12 mouse cellular contexts compared by ENCODE assay signal in the genomic region with DNA sequence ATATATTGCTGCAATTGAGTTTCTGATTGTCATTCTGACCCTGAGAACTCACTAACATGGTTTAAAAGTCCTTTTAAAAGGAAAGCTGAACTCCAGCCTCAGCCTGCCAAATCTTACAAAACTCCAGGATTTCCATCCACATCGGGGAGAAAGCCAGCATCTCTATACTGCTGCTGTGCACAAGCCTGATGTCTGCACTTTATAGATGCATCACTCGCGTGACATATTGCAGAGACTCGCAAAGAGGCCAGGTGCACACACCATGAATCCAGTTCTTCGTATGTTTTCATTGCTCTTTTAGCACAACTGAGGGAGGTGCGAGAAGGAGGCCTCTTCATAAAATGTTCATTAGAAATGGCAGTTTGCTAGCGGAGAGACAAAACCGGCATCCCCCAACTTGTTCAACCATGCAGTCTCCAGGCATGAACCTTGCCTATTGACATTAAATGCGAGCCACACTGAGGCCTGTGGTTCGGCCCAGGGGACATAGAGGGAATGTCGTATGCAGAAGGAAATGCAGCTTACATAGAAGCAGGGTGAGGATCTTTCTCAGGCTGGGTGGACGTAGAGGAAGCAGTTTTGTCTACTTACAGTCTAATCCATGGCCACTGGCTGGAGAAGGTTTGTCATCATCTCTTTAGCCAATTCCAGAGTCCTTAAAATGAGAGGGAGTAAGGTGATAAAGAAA.
DNase-seq lines count a peak whose midpoint lies in the region; ATAC-seq and TF ChIP-seq lines count a peak whose summit lies in the region.
"Had no signal": no experiment of that assay in that cellular context is flagged by ENCODE, and none has a peak within 500 bp of the region (broad histone marks: within the 10 kb centered on the region; RNA-seq: fewer than 3 reads in every experiment).

No protein-coding gene starts in this region.

- DNase-seq in heart, embryonic 10.5 days (ENCODE audit: low spot score): no peak
- DNase-seq in adipocyte (ENCODE audit: low spot score): peak; percentile 16
- no peak for DNase-seq in left cerebral cortex, adult 8-10 months (ENCODE audit: low spot score in 2 of 2)
- DNase-seq in cerebellum, adult 2 months: no peak
- DNase-seq in adrenal gland, postnatal 25 days: no peak
- DNase-seq: cerebellum, adult 18-20 months; heart, adult 2 months; spleen, adult 18-20 months had no signal

- TF ChIP-seq CTCF in cerebellum, adult 2 months (IDR thresholded peaks at IDR 0.05; ENCODE audit: borderline replicate concordance, insufficient read depth, low read depth, low read length): no peak

- no peak for ATAC-seq in heart, embryonic 13.5 days (ENCODE audit: extremely low read depth, insufficient number of reproducible peaks, low FRiP score, low TSS enrichment)
- ATAC-seq in forebrain, embryonic 16.5 days: no peak
- ATAC-seq in limb, embryonic 13.5 days (ENCODE audit: low FRiP score, low read depth): peak; percentile 76; the same call in 1 of the 2 replicates
- ATAC-seq: inflammation-experienced regulatory T-cells, adult 6 months had no signal

- no peak overlapping the region for H3K4me3 ChIP-seq in heart, embryonic 13.5 days
- H3K4me3 ChIP-seq in heart, embryonic 10.5 days: no peak overlapping the region
- H3K4me3 ChIP-seq in forebrain, embryonic 16.5 days (replicated peaks; ENCODE audit: low read length): no peak overlapping the region
- H3K4me3 ChIP-seq in limb, embryonic 13.5 days: no peak overlapping the region
- H3K4me3 ChIP-seq in cerebellum, adult 2 months (replicated peaks; ENCODE audit: insufficient read depth, low read depth, low read length): no peak overlapping the region
- H3K4me3 ChIP-seq: heart, adult 2 months had no signal

- TF ChIP-seq POLR2A in cerebellum, adult 2 months (IDR thresholded peaks at IDR 0.05; ENCODE audit: borderline replicate concordance, insufficient read depth, low read length): no peak

- WGBS in heart, embryonic 13.5 days: 83% methylated on average over 12 of the region's 12 CpGs
- WGBS in heart, embryonic 10.5 days: 84% methylated on average over 12 of the region's 12 CpGs
- WGBS in forebrain, embryonic 16.5 days: 59% methylated on average over 12 of the region's 12 CpGs
- WGBS in limb, embryonic 13.5 days: 30% methylated on average over 12 of the region's 12 CpGs
- WGBS in cerebellum, adult 2 months: 57% methylated on average over 12 of the region's 12 CpGs

- H3K27ac ChIP-seq in heart, embryonic 13.5 days (replicated peaks): peak overlapping the region; percentile 65; the same call in 1 of the 2 replicates
- H3K27ac ChIP-seq in heart, embryonic 10.5 days: no peak overlapping the region
- peak overlapping the region; percentile 58 for H3K27ac ChIP-seq in forebrain, embryonic 16.5 days (ENCODE audit: low read length)
- peak overlapping the region; percentile 89 for H3K27ac ChIP-seq in limb, embryonic 13.5 days
- H3K27ac ChIP-seq in cerebellum, adult 2 months (ENCODE audit: insufficient read depth, low read length): no peak overlapping the region
- H3K27ac ChIP-seq: heart, adult 2 months had no signal

- no peaks in the 10 kb centered on the region for H3K36me3 ChIP-seq in heart, embryonic 13.5 days
- no peaks in the 10 kb centered on the region for H3K36me3 ChIP-seq in heart, embryonic 10.5 days
- H3K36me3 ChIP-seq in forebrain, embryonic 16.5 days (ENCODE audit: control insufficient read depth, insufficient read depth): no peaks in the 10 kb centered on the region
- peaks cover 3% of the 10 kb centered on the region; the same call in 1 of the 2 replicates for H3K36me3 ChIP-seq in limb, embryonic 13.5 days

- H3K27me3 ChIP-seq in heart, embryonic 13.5 days (replicated peaks): no peaks in the 10 kb centered on the region
- no peaks in the 10 kb centered on the region for H3K27me3 ChIP-seq in heart, embryonic 10.5 days (ENCODE audit: insufficient read depth, poor library complexity, severe bottlenecking)
- no peaks in the 10 kb centered on the region for H3K27me3 ChIP-seq in forebrain, embryonic 16.5 days (replicated peaks; ENCODE audit: control insufficient read depth, insufficient read depth, low read length)
- H3K27me3 ChIP-seq in limb, embryonic 13.5 days: no peaks in the 10 kb centered on the region
- no peaks in the 10 kb centered on the region for H3K27me3 ChIP-seq in cerebellum, adult 2 months (ENCODE audit: control insufficient read depth, insufficient read depth, low read length)

- H3K9me3 ChIP-seq in heart, embryonic 13.5 days: no peaks in the 10 kb centered on the region
- no peaks in the 10 kb centered on the region for H3K9me3 ChIP-seq in heart, embryonic 10.5 days
- no peaks in the 10 kb centered on the region for H3K9me3 ChIP-seq in forebrain, embryonic 16.5 days (ENCODE audit: control insufficient read depth, low read length)
- H3K9me3 ChIP-seq in limb, embryonic 13.5 days: no peaks in the 10 kb centered on the region

- H3K9ac ChIP-seq in heart, embryonic 13.5 days: no peak overlapping the region
- no peak overlapping the region for H3K9ac ChIP-seq in forebrain, embryonic 16.5 days (replicated peaks; ENCODE audit: low read depth, low read length)
- no peak overlapping the region for H3K9ac ChIP-seq in limb, embryonic 13.5 days

- no peak overlapping the region for H3K4me2 ChIP-seq in heart, embryonic 13.5 days
- H3K4me2 ChIP-seq in forebrain, embryonic 16.5 days (ENCODE audit: low read length): no peak overlapping the region
- H3K4me2 ChIP-seq in limb, embryonic 13.5 days (replicated peaks): peak overlapping the region; percentile 47

- H3K4me1 ChIP-seq in heart, embryonic 13.5 days: peaks cover 24% of the 10 kb centered on the region
- peaks cover 15% of the 10 kb centered on the region; the same call in 1 of the 2 replicates for H3K4me1 ChIP-seq in heart, embryonic 10.5 days
- peaks cover 32% of the 10 kb centered on the region for H3K4me1 ChIP-seq in forebrain, embryonic 16.5 days (replicated peaks; ENCODE audit: control insufficient read depth, insufficient read depth, low read length)
- H3K4me1 ChIP-seq in limb, embryonic 13.5 days: peaks cover 57% of the 10 kb centered on the region
- no peaks in the 10 kb centered on the region; the same call in 1 of the 2 replicates for H3K4me1 ChIP-seq in cerebellum, adult 2 months (ENCODE audit: control insufficient read depth, insufficient read depth, low read length)

Comparison
In these comparisons a context has a peak if more than half of its experiments do, and no peak if none do; other contexts are left out.
1. H3K27ac ChIP-seq: peak in heart, embryonic 13.5 days (single experiment), forebrain, embryonic 16.5 days (single experiment) and limb, embryonic 13.5 days (single experiment); none in heart, embryonic 10.5 days (single experiment) and cerebellum, adult 2 months (single experiment).